Mouse (Mus musculus) left cerebral cortex, postnatal 14 days (tissue): ENCODE measurements around the gene Mical2. TPM values are rescaled to one million over a fixed set of nuclear protein-coding genes. Genes with fewer than 3 reads are reported as not detected.

Experiments used
- DNase-seq, 2 experiments: peaks; one replicate each; pipeline ENCODE4 v3.0.0; 2021 to 2022; ENCODE audit warnings: low spot score in 2 of 2, mixed read lengths in 1 of 2
- intact Hi-C: fragments of 180-260 bp; cut with DNase I; formaldehyde crosslinking; loops from one replicate; pipeline ENCODE4 v1.15.1; 2025
- total RNA-seq, 2 experiments: library from RNA; stranded (reverse); gene quantifications; 2 replicates each; pipeline ENCODE4 v1.2.3; 2021

Gene Mical2
- total RNA-seq, 2 experiments from 2014 or later = 497 to 557 TPM

- intact Hi-C loops = loop anchor here (5.0 kb wide), 1 partner anchor 756 kb away; no protein-coding TSS in a partner anchor
- DNase-seq = no peak
Measured at GRCm38 (mm10) chr7:112375900-112376299, 150.2 kb downstream of the Mical2 start.

GRCm38 (mm10) chr7:112376611-112377010 is 151.0 kb downstream of the Mical2 start:
- intact Hi-C loops = loop anchor here (5.0 kb wide), 1 partner anchor 756 kb away; no protein-coding TSS in a partner anchor
- no peak for DNase-seq

- DNase-seq = peak; percentile 80 to 86
- intact Hi-C loops = loop anchor here (5.0 kb wide), 1 partner anchor 755 kb away; no protein-coding TSS in a partner anchor
Measured at GRCm38 (mm10) chr7:112377314-112377713, 151.7 kb downstream of the Mical2 start.

- DNase-seq = no peak
- intact Hi-C loops = loop anchor here (2.0 to 5.0 kb wide), 2 partner anchors 491 to 754 kb away; no protein-coding TSS in a partner anchor
Measured at GRCm38 (mm10) chr7:112378056-112378455, 152.4 kb downstream of the Mical2 start.

GRCm38 (mm10) chr7:112378476-112378875 is 152.8 kb downstream of the Mical2 start:
- intact Hi-C loops = loop anchor here (2.0 to 5.0 kb wide), 2 partner anchors 490 to 754 kb away; no protein-coding TSS in a partner anchor
- peak; percentile 67 to 82 for DNase-seq

GRCm38 (mm10) chr7:112386521-112386920 is 160.9 kb downstream of the Mical2 start:
- intact Hi-C loops = no loop called here
- no peak for DNase-seq

- DNase-seq = no peak
- intact Hi-C loops = no loop called here
Measured at GRCm38 (mm10) chr7:112387876-112388275, 162.2 kb downstream of the Mical2 start.

- intact Hi-C loops = no loop called here
- DNase-seq = no peak
Measured at GRCm38 (mm10) chr7:112388363-112388875, 162.8 kb downstream of the Mical2 start.

- intact Hi-C loops = no loop called here
- peak in 1 of 2 experiments; percentile 27 for DNase-seq
Measured at GRCm38 (mm10) chr7:112389611-112390251, 164.1 kb downstream of the Mical2 start.

- DNase-seq = peak; percentile 29 to 53
- intact Hi-C loops = no loop called here
Measured at GRCm38 (mm10) chr7:112390252-112390936, 164.7 kb downstream of the Mical2 start.

- no peak for DNase-seq
- intact Hi-C loops = no loop called here
Measured at GRCm38 (mm10) chr7:112390937-112391605, 165.4 kb downstream of the Mical2 start.

- intact Hi-C loops = no loop called here
- no peak for DNase-seq
Measured at GRCm38 (mm10) chr7:112397786-112398185, 172.1 kb downstream of the Mical2 start.

GRCm38 (mm10) chr7:112399425-112400170 is 173.9 kb downstream of the Mical2 start:
- intact Hi-C loops = loop anchor here (2.0 kb wide), 1 partner anchor 463 kb away; no protein-coding TSS in a partner anchor
- no peak for DNase-seq

- peak; percentile 79 to 82 for DNase-seq
- intact Hi-C loops = loop anchor here (2.0 kb wide), 1 partner anchor 463 kb away; no protein-coding TSS in a partner anchor
Measured at GRCm38 (mm10) chr7:112400175-112400574, 174.5 kb downstream of the Mical2 start.

- intact Hi-C loops = no loop called here
- DNase-seq = no peak
Measured at GRCm38 (mm10) chr7:112405061-112405460, 179.4 kb downstream of the Mical2 start.

- intact Hi-C loops = no loop called here
- DNase-seq = peak in 1 of 2 experiments; percentile 43
Measured at GRCm38 (mm10) chr7:112405578-112405977, 179.9 kb downstream of the Mical2 start.

GRCm38 (mm10) chr7:112407597-112407996 is 181.9 kb downstream of the Mical2 start:
- peak; percentile 45 to 47 for DNase-seq
- intact Hi-C loops = no loop called here

- intact Hi-C loops = no loop called here
- no peak for DNase-seq
Measured at GRCm38 (mm10) chr7:112409991-112410390, 184.3 kb downstream of the Mical2 start.

- intact Hi-C loops = no loop called here
- no peak for DNase-seq
Measured at GRCm38 (mm10) chr7:112413286-112413685, 187.6 kb downstream of the Mical2 start.
